Mouse (Mus musculus) embryonic facial prominence, embryonic 14.5 days (tissue): ENCODE measurements around the gene Ddit4. TPM values are rescaled to one million over a fixed set of nuclear protein-coding genes. Genes with fewer than 3 reads are reported as not detected.
A peak's percentile ranks its signal among the peaks of the same experiment; 100 is the strongest.

Source experiments
- ATAC-seq: fragments of 200-750 bp; cut with Nextera tagmentation; 2 replicates; pipeline ENCODE4 v1.8.0; 2017; ENCODE audit warnings: low read depth, moderate number of reproducible peaks, moderate TSS enrichment
- DNase-seq: peaks from one replicate; pipeline ENCODE4 v3.0.0-alpha.2; 2015; ENCODE audit warnings: low spot score
- H3K27ac ChIP-seq: fragments of 300-500 bp; sonication (generic); replicated peaks from 2 replicates; pipeline ENCODE4 v1.5.1; 2014; ENCODE audit warnings: low read depth, mild to moderate bottlenecking, low read length, moderate library complexity
- H3K27me3 ChIP-seq: fragments of 300-500 bp; sonication (generic); replicated peaks from 2 replicates; pipeline ENCODE4 v1.6.1; 2014; ENCODE audit warnings: low read length; ENCODE audit not compliant: control insufficient read depth, insufficient read depth
- H3K36me3 ChIP-seq: fragments of 300-500 bp; sonication (generic); 2 replicates; pipeline ENCODE4 v1.6.1; 2014; ENCODE audit warnings: low read length, mixed read lengths; ENCODE audit not compliant: control insufficient read depth, insufficient read depth
- H3K4me1 ChIP-seq: fragments of 300-500 bp; sonication (generic); 2 replicates; pipeline ENCODE4 v1.6.1; 2014; ENCODE audit warnings: antibody characterized with exemption, low read length; ENCODE audit not compliant: control insufficient read depth, insufficient read depth
- H3K4me2 ChIP-seq: fragments of 300-500 bp; sonication (generic); 2 replicates; pipeline ENCODE4 v1.6.1; 2014; ENCODE audit warnings: low read depth, mild to moderate bottlenecking, low read length, moderate library complexity, mixed read lengths
- H3K4me3 ChIP-seq: fragments of 300-500 bp; sonication (generic); 2 replicates; pipeline ENCODE4 v1.5.1; 2014; ENCODE audit warnings: low read depth, mild to moderate bottlenecking, low read length
- H3K9ac ChIP-seq: fragments of 300-500 bp; sonication (generic); 2 replicates; pipeline ENCODE4 v1.6.1; 2014; ENCODE audit warnings: low read depth, mild to moderate bottlenecking, low read length, moderate library complexity, mixed read lengths
- H3K9me3 ChIP-seq: fragments of 300-500 bp; sonication (generic); 2 replicates; pipeline ENCODE4 v1.6.1; 2016; ENCODE audit warnings: low read length; ENCODE audit not compliant: control insufficient read depth
- WGBS: fragments of 180-500 bp; shearing (Covaris S2); extraction: QIAGEN DNeasy Blood & Tissue Kit; methylation state at CpG from one replicate; pipeline ENCODE4 v1.1.7; 2014; 5-methylcytosine and 5-hydroxymethylcytosine counted together
- polyA plus RNA-seq: library from polyadenylated mRNA; unstranded; fragments of >200 nt; fragmentation: Nextera tagmentation; extraction: Ambion mirVana; gene quantifications from 2 replicates; pipeline ENCODE4 v1.2.1, GENCODE M21; 2014

Ddit4 gene
- polyA plus RNA-seq, 1 experiment from 2014 or later: 9.2 TPM

DNA sequence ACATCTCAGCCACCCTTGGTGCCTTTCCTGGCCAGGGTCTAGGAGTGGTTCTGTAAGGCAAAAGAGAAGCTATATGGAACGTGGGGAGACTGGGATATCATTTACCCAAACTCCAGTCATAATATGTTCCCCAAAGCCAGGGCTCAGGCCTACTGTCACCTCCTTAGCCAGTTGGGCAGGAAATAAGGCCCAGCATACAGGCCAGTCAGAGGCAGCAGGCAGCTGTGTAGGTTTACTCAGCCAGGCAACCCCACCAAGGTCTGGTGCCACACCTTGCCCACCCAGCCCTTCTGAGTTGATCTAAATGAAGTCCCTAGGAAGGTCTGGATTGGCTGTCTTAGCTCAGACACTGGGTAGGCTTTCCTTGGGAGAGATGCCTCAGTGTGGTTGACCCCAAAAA lies 50.2 kb downstream of the Ddit4 start:
- Histone ChIP-seq H3K9me3 (no peaks in the 10 kb centered on the region), H3K36me3 (peaks cover 21% of the 10 kb centered on the region), H3K9ac (no peak overlapping the region), H3K27me3 (no peaks in the 10 kb centered on the region), H3K4me2 (no peak overlapping the region), H3K4me1 (peaks cover 51% of the 10 kb centered on the region), H3K4me3 (no peak overlapping the region), H3K27ac (no peak overlapping the region; the same call in 1 of the 2 replicates)
- no peak for DNase-seq
- 76% methylated on average over 1 of the region's 1 CpGs for WGBS
- ATAC-seq: no peak

DNA sequence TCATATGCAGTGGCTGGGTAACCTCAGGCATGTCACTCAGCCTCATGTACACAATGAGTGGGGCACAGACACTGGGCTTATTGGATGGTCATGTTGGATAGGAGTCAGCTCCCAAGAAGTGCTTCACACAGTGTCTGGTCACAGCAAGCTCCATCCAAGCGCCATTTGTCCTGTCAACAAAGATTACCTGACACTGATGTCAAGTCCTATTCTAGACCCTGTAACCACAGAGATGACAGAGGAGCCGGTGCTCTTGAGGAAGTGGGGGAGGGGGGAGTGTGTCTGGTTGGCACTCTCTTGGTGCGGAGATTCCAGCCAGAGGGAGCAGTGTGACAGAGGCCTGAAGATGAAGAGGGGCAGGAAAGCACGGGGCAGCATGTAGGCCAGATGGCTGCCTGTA lies 50.7 kb downstream of the Ddit4 start:
- ATAC-seq (no peak), DNase-seq (no peak)
- H3K4me1 ChIP-seq: peaks cover 51% of the 10 kb centered on the region
- no peak overlapping the region for H3K9ac ChIP-seq
- WGBS: 54% methylated on average over 4 of the region's 4 CpGs
- H3K4me2 ChIP-seq: no peak overlapping the region
- H3K27ac ChIP-seq: no peak overlapping the region; the same call in 1 of the 2 replicates
- no peaks in the 10 kb centered on the region for H3K27me3 ChIP-seq
- no peaks in the 10 kb centered on the region for H3K9me3 ChIP-seq
- H3K4me3 ChIP-seq: no peak overlapping the region
- peaks cover 26% of the 10 kb centered on the region for H3K36me3 ChIP-seq

DNA sequence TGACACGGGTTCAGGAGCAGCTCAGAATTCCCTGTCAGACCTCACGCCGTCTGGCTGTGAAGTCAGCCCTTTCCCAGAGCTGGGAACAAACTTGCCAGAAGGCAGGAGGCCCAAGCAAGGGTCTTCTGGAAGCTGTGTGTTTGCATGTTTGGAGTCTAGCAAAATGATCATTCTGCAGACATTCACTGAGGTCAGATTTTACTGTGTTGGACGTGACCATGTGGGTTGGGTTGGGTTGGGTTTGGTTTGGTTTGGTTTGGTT lies 51.5 kb downstream of the Ddit4 start:
- DNase-seq: no peak
- Histone ChIP-seq H3K36me3 (peaks cover 34% of the 10 kb centered on the region), H3K9ac (0 out of 2 replicates have a peak overlapping the region, but pooled peaks have one; percentile 51), H3K4me2 (peak overlapping the region; percentile 43), H3K4me3 (no peak overlapping the region), H3K27ac (peak overlapping the region; percentile 98), H3K27me3 (no peaks in the 10 kb centered on the region), H3K4me1 (peaks cover 51% of the 10 kb centered on the region), H3K9me3 (no peaks in the 10 kb centered on the region)
- ATAC-seq: no peak; the same call in 1 of the 2 replicates
- whole genome bisulfite sequencing: 35% methylated on average over 4 of the region's 4 CpGs

Other genes with a start within 250 kb of the Ddit4 start
- gene Micu1, start 249.4 kb downstream of the Ddit4 start, polyA plus RNA-seq: 82.0 and 88.5 TPM in 2 replicates
- 25.5 and 28.7 TPM in 2 replicates for gene Dnajb12, start 72.3 kb downstream of the Ddit4 start, polyA plus RNA-seq
- 36.5 and 37.8 TPM in 2 replicates for gene Ascc1, start 51.0 kb upstream of the Ddit4 start, polyA plus RNA-seq
- gene Anapc16, start 51.3 kb upstream of the Ddit4 start, polyA plus RNA-seq: 96.2 and 101 TPM in 2 replicates
- 8.8 and 10.0 TPM in 2 replicates for gene Spock2, start 154.4 kb upstream of the Ddit4 start, polyA plus RNA-seq